Mouse (Mus musculus): ENCODE measurements around the gene Elp4. TPM values are rescaled to one million over a fixed set of nuclear protein-coding genes. Genes with fewer than 3 reads are reported as not detected.

Gene Elp4
- 1.6 and 1.9 TPM in 2 replicates for polyA plus RNA-seq (2012; ENCODE audit: low replicate concordance)

DNA sequence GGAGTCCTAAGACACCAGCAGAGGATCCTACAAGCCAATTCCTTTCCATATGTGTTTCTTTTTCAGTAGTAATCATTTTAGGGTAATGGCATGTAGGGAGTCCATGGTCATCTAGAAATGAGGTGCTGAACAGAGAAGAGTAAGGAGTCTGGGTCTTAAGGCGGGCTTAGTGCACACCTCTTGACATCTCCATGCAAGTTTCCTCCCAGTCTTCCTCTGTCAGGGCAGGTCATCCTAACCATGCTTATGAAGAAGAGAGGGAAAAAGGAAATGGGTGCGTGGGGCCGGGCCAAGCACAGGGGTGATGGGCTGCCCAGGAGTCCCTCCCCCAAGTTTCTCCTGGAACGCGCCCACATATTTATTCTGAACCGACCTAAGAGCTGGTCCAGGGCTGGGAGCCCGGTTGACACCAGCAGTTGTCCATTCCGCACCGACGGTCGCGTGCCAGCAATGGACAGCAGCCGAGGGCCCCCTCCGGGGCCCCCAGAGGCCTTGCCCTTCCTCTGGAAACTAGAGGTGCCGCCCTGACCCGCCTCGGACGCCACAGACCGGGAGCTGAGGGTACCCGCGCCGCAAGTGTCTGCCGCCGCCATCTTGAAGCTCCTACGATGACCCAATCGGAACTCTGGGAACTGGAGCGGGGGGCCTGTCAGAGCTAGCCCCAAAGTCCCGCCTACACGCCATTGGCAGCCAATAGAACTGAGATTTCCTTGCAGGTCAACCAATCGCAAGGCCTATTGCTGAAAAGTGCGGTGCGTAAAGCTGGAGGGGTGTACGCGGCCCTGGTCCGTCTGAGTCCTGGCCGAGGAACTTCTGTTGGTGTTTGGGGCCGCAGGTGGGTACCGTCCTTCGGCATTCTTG is at the start of gene Elp4, which contains the start of gene Immp1l:
Gene Elp4 (minus strand): TSS at position 669 of the 861 bp plus-strand sequence.
Gene Immp1l (plus strand): TSS at position 743 of the 861 bp plus-strand sequence.

GRCm38 (mm10) chr2:105668271-105669270 is 235.8 kb downstream of the Elp4 start, which contains the start of gene Pax6:
Pax6 (plus strand) TSS chr2:105668900.

Other genes with a start within 250 kb of the Elp4 start
- not detected in 2 replicates for gene Pax6, start 235.7 kb downstream of the Elp4 start, polyA plus RNA-seq (2012; ENCODE audit: low replicate concordance)
- 3.8 TPM in 1 of 2 replicates, not detected in the other for gene Immp1l, start 74 bp upstream of the Elp4 start, polyA plus RNA-seq (2012; ENCODE audit: low replicate concordance)
- 16.7 and 25.3 TPM in 2 replicates for gene Dnajc24, start 99.0 kb upstream of the Elp4 start, polyA plus RNA-seq (2012; ENCODE audit: low replicate concordance)